Mouse (Mus musculus) embryonic facial prominence, embryonic 11.5 days (tissue): ENCODE data around the gene Actb. TPM values are rescaled to one million over a fixed set of nuclear protein-coding genes. Genes with fewer than 3 reads are reported as not detected.

ENCODE experiments used
- ATAC-seq: fragments of 200-750 bp; cut with Nextera tagmentation; replicated peaks from 2 replicates; pipeline ENCODE4 v1.8.0; 2017; ENCODE audit warnings: low read depth; ENCODE audit not compliant: insufficient number of reproducible peaks, low FRiP score, low TSS enrichment
- DNase-seq: peaks from one replicate; pipeline ENCODE4 v3.0.0-alpha.2; 2015; ENCODE audit warnings: low spot score
- H3K27ac ChIP-seq: fragments of 300-500 bp; sonication (generic); replicated peaks from 2 replicates; pipeline ENCODE4 v1.5.1; 2014; ENCODE audit warnings: mild to moderate bottlenecking, low read depth, low read length, control low read depth
- H3K27me3 ChIP-seq: fragments of 300-500 bp; sonication (generic); 2 replicates; pipeline ENCODE4 v1.6.1; 2014; ENCODE audit warnings: mild to moderate bottlenecking, low read length, moderate library complexity, mixed read lengths; ENCODE audit not compliant: control insufficient read depth, insufficient read depth
- H3K36me3 ChIP-seq: fragments of 300-500 bp; sonication (generic); replicated peaks from 2 replicates; pipeline ENCODE4 v1.6.1; 2014; ENCODE audit warnings: low read depth, mild to moderate bottlenecking, low read length, moderate library complexity, mixed read lengths; ENCODE audit not compliant: control insufficient read depth, insufficient read depth
- H3K4me1 ChIP-seq: fragments of 300-500 bp; sonication (generic); 2 replicates; pipeline ENCODE4 v1.6.1; 2014; ENCODE audit warnings: low read length, mixed read lengths; ENCODE audit not compliant: control insufficient read depth, insufficient read depth
- H3K4me2 ChIP-seq: fragments of 300-500 bp; sonication (generic); 2 replicates; pipeline ENCODE4 v1.6.1; 2014; ENCODE audit warnings: low read depth, mild to moderate bottlenecking, control low read depth, low read length, moderate library complexity
- H3K4me3 ChIP-seq: fragments of 300-500 bp; sonication (generic); 2 replicates; pipeline ENCODE4 v1.5.1; 2014; ENCODE audit warnings: low read depth, low read length, control low read depth
- H3K9ac ChIP-seq: fragments of 300-500 bp; sonication (generic); replicated peaks from 2 replicates; pipeline ENCODE4 v1.6.1; 2014; ENCODE audit warnings: mild to moderate bottlenecking, control low read depth, low read length
- H3K9me3 ChIP-seq: fragments of 300-500 bp; sonication (generic); replicated peaks from 2 replicates; pipeline ENCODE4 v1.6.1; 2016; ENCODE audit warnings: mild to moderate bottlenecking, low read length, inconsistent platforms, mixed read lengths; ENCODE audit not compliant: control insufficient read depth
- WGBS: fragments of 180-500 bp; shearing (Covaris S2); extraction: QIAGEN DNeasy Blood & Tissue Kit; methylation state at CpG from one replicate; pipeline ENCODE4 v1.1.7; 2014; 5-methylcytosine and 5-hydroxymethylcytosine counted together
- polyA plus RNA-seq: library from polyadenylated mRNA; unstranded; fragments of >200 nt; fragmentation: Nextera tagmentation; extraction: Ambion mirVana; gene quantifications from 2 replicates; pipeline ENCODE4 v1.2.1, GENCODE M21; 2014

Gene Actb
- polyA plus RNA-seq, 1 experiment from 2014 or later, result 16,949 TPM

GRCm38 (mm10) chr5:142886181-142886580 lies 20.4 kb downstream of the Actb start:
- WGBS, result 95% methylated on average over 19 of the region's 19 CpGs
- no peak overlapping the region for H3K4me2 ChIP-seq
- no peak overlapping the region for H3K4me3 ChIP-seq
- peaks cover 7% of the 10 kb centered on the region for H3K36me3 ChIP-seq
- ATAC-seq (no peak), DNase-seq (no peak)
- no peak overlapping the region for H3K9ac ChIP-seq
- no peaks in the 10 kb centered on the region for H3K9me3 ChIP-seq
- H3K27me3 ChIP-seq, result no peaks in the 10 kb centered on the region
- no peak overlapping the region for H3K27ac ChIP-seq
- no peaks in the 10 kb centered on the region; the same call in 1 of the 2 replicates for H3K4me1 ChIP-seq

- Histone ChIP-seq H3K27me3 (no peaks in the 10 kb centered on the region), H3K36me3 (peaks cover 7% of the 10 kb centered on the region), H3K4me2 (no peak overlapping the region), H3K4me3 (no peak overlapping the region), H3K9me3 (no peaks in the 10 kb centered on the region), H3K4me1 (no peaks in the 10 kb centered on the region; the same call in 1 of the 2 replicates), H3K27ac (no peak overlapping the region), H3K9ac (no peak overlapping the region)
- no peak for DNase-seq
- no peak for ATAC-seq
- WGBS, result 92% methylated on average over 11 of the region's 11 CpGs
These were observed 24.1 kb downstream of the Actb start for GRCm38 (mm10) chr5:142882471-142882870.

GRCm38 (mm10) chr5:142881936-142882335 lies 24.6 kb downstream of the Actb start:
- no peak for ATAC-seq
- no peaks in the 10 kb centered on the region for H3K9me3 ChIP-seq
- no peak for DNase-seq
- H3K27ac ChIP-seq, result 0 out of 2 replicates have a peak overlapping the region, but pooled peaks have one; percentile 9
- H3K36me3 ChIP-seq, result peaks cover 7% of the 10 kb centered on the region
- WGBS, result 77% methylated on average over 8 of the region's 8 CpGs
- H3K9ac ChIP-seq, result no peak overlapping the region
- H3K4me2 ChIP-seq, result no peak overlapping the region
- H3K27me3 ChIP-seq, result no peaks in the 10 kb centered on the region
- no peak overlapping the region for H3K4me3 ChIP-seq
- no peaks in the 10 kb centered on the region; the same call in 1 of the 2 replicates for H3K4me1 ChIP-seq

- peaks cover 4% of the 10 kb centered on the region for H3K36me3 ChIP-seq
- H3K4me2 ChIP-seq, result no peak overlapping the region
- H3K9ac ChIP-seq, result peak overlapping the region; percentile 22; the same call in 1 of the 2 replicates
- ATAC-seq (no peak), DNase-seq (no peak)
- H3K27me3 ChIP-seq, result no peaks in the 10 kb centered on the region
- H3K4me3 ChIP-seq, result no peak overlapping the region
- no peaks in the 10 kb centered on the region for H3K9me3 ChIP-seq
- 41% methylated on average over 13 of the region's 13 CpGs for WGBS
- no peaks in the 10 kb centered on the region; the same call in 1 of the 2 replicates for H3K4me1 ChIP-seq
- peak overlapping the region; percentile 9; the same call in 1 of the 2 replicates for H3K27ac ChIP-seq
These were observed 25.6 kb downstream of the Actb start for GRCm38 (mm10) chr5:142880806-142881516.

GRCm38 (mm10) chr5:142880246-142880645 lies 26.3 kb downstream of the Actb start:
- H3K4me3 ChIP-seq, result no peak overlapping the region
- no peaks in the 10 kb centered on the region; the same call in none of the 2 replicates for H3K36me3 ChIP-seq
- no peak for DNase-seq
- no peaks in the 10 kb centered on the region for H3K9me3 ChIP-seq
- no peak for ATAC-seq
- H3K9ac ChIP-seq, result no peak overlapping the region
- no peak overlapping the region for H3K27ac ChIP-seq
- H3K4me1 ChIP-seq, result no peaks in the 10 kb centered on the region; the same call in 1 of the 2 replicates
- H3K27me3 ChIP-seq, result no peaks in the 10 kb centered on the region
- 85% methylated on average over 6 of the region's 6 CpGs for WGBS
- no peak overlapping the region for H3K4me2 ChIP-seq

- Histone ChIP-seq H3K9me3 (no peaks in the 10 kb centered on the region), H3K27ac (no peak overlapping the region), H3K36me3 (peaks cover 1% of the 10 kb centered on the region), H3K27me3 (no peaks in the 10 kb centered on the region), H3K4me1 (no peaks in the 10 kb centered on the region; the same call in 1 of the 2 replicates), H3K9ac (no peak overlapping the region), H3K4me3 (no peak overlapping the region), H3K4me2 (no peak overlapping the region)
- ATAC-seq (peak; percentile 60; the same call in 1 of the 2 replicates), DNase-seq (peak; percentile 92)
- WGBS, result 69% methylated on average over 8 of the region's 8 CpGs
These were observed 27.0 kb downstream of the Actb start for GRCm38 (mm10) chr5:142879318-142880175.

GRCm38 (mm10) chr5:142878570-142878969 lies 28.0 kb downstream of the Actb start:
- Histone ChIP-seq H3K4me2 (no peak overlapping the region), H3K4me1 (no peaks in the 10 kb centered on the region; the same call in 1 of the 2 replicates), H3K9ac (no peak overlapping the region), H3K9me3 (no peaks in the 10 kb centered on the region), H3K36me3 (peaks cover 3% of the 10 kb centered on the region), H3K4me3 (no peak overlapping the region), H3K27ac (no peak overlapping the region), H3K27me3 (no peaks in the 10 kb centered on the region)
- no peak for DNase-seq
- WGBS, result 92% methylated on average over 15 of the region's 15 CpGs
- no peak for ATAC-seq
